In the genomic region with DNA sequence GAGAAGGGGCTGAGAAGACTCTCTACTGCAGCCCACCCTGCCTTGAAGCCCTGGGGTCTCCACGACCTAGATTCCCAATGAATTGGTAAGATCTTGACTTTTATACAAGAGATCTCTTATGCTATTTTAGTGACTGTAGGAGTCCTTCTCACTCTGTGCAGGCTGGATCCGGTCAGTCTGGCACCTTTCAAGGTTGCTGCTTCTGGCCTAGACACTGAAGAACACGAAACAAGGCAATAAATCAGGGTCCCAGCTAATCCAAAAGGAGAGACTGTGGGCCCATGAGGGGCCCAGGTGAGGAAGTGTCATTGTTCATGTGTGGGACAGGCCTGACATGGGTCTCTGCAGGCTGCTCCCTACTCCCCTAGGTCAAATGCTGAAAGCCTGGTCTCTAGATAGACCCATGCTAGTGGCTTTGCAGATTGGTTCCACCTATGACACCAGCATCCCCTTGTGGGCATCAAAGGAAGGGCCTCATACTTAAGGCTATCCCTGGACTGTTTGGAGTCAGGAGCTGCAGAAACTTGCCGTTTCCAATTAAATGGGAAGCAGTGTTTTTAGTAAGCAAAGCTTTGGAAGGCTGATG, we compare ENCODE assay signal across 12 mouse cellular contexts. TPM values are rescaled to one million over a fixed set of nuclear protein-coding genes. Genes with fewer than 3 reads are reported as not detected.
A peak's percentile ranks its signal among the peaks of the same experiment; 100 is the strongest.
DNase-seq lines count a peak whose midpoint lies in the region; ATAC-seq and TF ChIP-seq lines count a peak whose summit lies in the region.
"Had no signal": no experiment of that assay in that cellular context is flagged by ENCODE, and none has a peak within 500 bp of the region (broad histone marks: within the 10 kb centered on the region; RNA-seq: fewer than 3 reads in every experiment).

No protein-coding gene starts in this region.

- peak; percentile 74 for TF ChIP-seq CTCF in liver, postnatal 0 days (IDR thresholded peaks at IDR 0.05; ENCODE audit: low read depth)
- peak; percentile 19 to 50 (median 49); a peak in 5 of 6 replicates for TF ChIP-seq CTCF in MEL (IDR thresholded peaks at IDR 0.05 in 2 of 3, conservative IDR thresholded peaks at IDR 0.05 in 1 of 3; ENCODE audit: control insufficient read depth in 1 of 3, insufficient read depth in 1 of 3, low read depth in 2 of 3, low read length in 3 of 3, poor library complexity in 1 of 3, severe bottlenecking in 1 of 3)

- intact Hi-C loops in left cerebral cortex, postnatal 14 days (cut with DNase I) = no loop called here

- no peak for TF ChIP-seq POLR2A in MEL (IDR thresholded peaks at IDR 0.05; ENCODE audit: control insufficient read depth in 1 of 2, insufficient read depth in 1 of 2, low read depth in 1 of 2, low read length in 2 of 2, poor library complexity in 1 of 2)

- DNase-seq in embryo, embryonic 11 days = peak; percentile 35
- no peak for DNase-seq in embryo, embryonic 9.5 days (ENCODE audit: extremely low spot score)
- DNase-seq in liver, postnatal 0 days = no peak
- DNase-seq in liver, embryonic 11.5 days (ENCODE audit: low spot score) = no peak
- DNase-seq in MEL (ENCODE audit: low read depth, low spot score) = peak; percentile 28
- DNase-seq in left cerebral cortex, postnatal 14 days (ENCODE audit: low spot score in 2 of 2) = no peak
- DNase-seq: lung, postnatal 14 days had no signal

- no peak overlapping the region for H3K9ac ChIP-seq in liver, postnatal 0 days (replicated peaks)
- H3K9ac ChIP-seq in liver, embryonic 11.5 days (ENCODE audit: low read depth, low read length) = no peak overlapping the region
- no peak overlapping the region for H3K9ac ChIP-seq in MEL (ENCODE audit: control insufficient read depth, low read depth, low read length, poor library complexity, severe bottlenecking)
- no peak overlapping the region for H3K9ac ChIP-seq in intestine, embryonic 15.5 days
- H3K9ac ChIP-seq in forebrain, embryonic 13.5 days = no peak overlapping the region

- peak; percentile 32 for TF ChIP-seq RAD21 in MEL (IDR thresholded peaks at IDR 0.05; ENCODE audit: low read depth, low read length)

- H3K9me3 ChIP-seq in liver, postnatal 0 days (ENCODE audit: low read length) = no peaks in the 10 kb centered on the region
- no peaks in the 10 kb centered on the region for H3K9me3 ChIP-seq in liver, embryonic 11.5 days (ENCODE audit: control insufficient read depth, low read length)
- no peaks in the 10 kb centered on the region for H3K9me3 ChIP-seq in MEL (replicated peaks; ENCODE audit: insufficient read depth, low read length)
- no peaks in the 10 kb centered on the region for H3K9me3 ChIP-seq in intestine, embryonic 15.5 days
- no peaks in the 10 kb centered on the region for H3K9me3 ChIP-seq in forebrain, embryonic 13.5 days (replicated peaks)

- peaks cover under 1% of the 10 kb centered on the region; the same call in 1 of the 2 replicates for H3K36me3 ChIP-seq in liver, postnatal 0 days (replicated peaks; ENCODE audit: insufficient read depth, low read length)
- H3K36me3 ChIP-seq in liver, embryonic 11.5 days (ENCODE audit: control insufficient read depth, insufficient read depth, low read length) = 0 out of 2 replicates have a peak, but pooled peaks cover 3% of the 10 kb centered on the region
- no peaks in the 10 kb centered on the region for H3K36me3 ChIP-seq in MEL (ENCODE audit: control insufficient read depth in 1 of 2, insufficient read depth in 2 of 2, low read length in 2 of 2)
- peaks cover 4% of the 10 kb centered on the region; the same call in 1 of the 2 replicates for H3K36me3 ChIP-seq in intestine, embryonic 15.5 days
- peaks cover 14% of the 10 kb centered on the region for H3K36me3 ChIP-seq in forebrain, embryonic 13.5 days (ENCODE audit: poor library complexity, severe bottlenecking)

- WGBS in liver, postnatal 0 days (ENCODE audit: insufficient replicate concordance) = 64% methylated on average over 4 of the region's 4 CpGs
- WGBS in liver, embryonic 11.5 days = 72% methylated on average over 4 of the region's 4 CpGs
- 75% methylated on average over 4 of the region's 4 CpGs for WGBS in intestine, embryonic 15.5 days
- 86% methylated on average over 4 of the region's 4 CpGs for WGBS in forebrain, embryonic 13.5 days

- H3K4me1 ChIP-seq in liver, postnatal 0 days (ENCODE audit: insufficient read depth) = no peaks in the 10 kb centered on the region
- H3K4me1 ChIP-seq in liver, embryonic 11.5 days (replicated peaks; ENCODE audit: control insufficient read depth, insufficient read depth, low read length) = no peaks in the 10 kb centered on the region
- no peaks in the 10 kb centered on the region for H3K4me1 ChIP-seq in MEL (ENCODE audit: control insufficient read depth in 1 of 2, insufficient read depth in 2 of 2, low read length in 2 of 2)
- H3K4me1 ChIP-seq in intestine, embryonic 15.5 days (replicated peaks) = no peaks in the 10 kb centered on the region
- no peaks in the 10 kb centered on the region for H3K4me1 ChIP-seq in forebrain, embryonic 13.5 days

- no peak overlapping the region for H3K4me2 ChIP-seq in liver, postnatal 0 days (ENCODE audit: low read depth, low read length)
- H3K4me2 ChIP-seq in liver, embryonic 11.5 days = no peak overlapping the region
- H3K4me2 ChIP-seq in intestine, embryonic 15.5 days (replicated peaks) = no peak overlapping the region
- H3K4me2 ChIP-seq in forebrain, embryonic 13.5 days = no peak overlapping the region

- TF ChIP-seq EP300 in liver, postnatal 0 days (IDR thresholded peaks at IDR 0.05; ENCODE audit: low read depth) = no peak
- TF ChIP-seq EP300 in MEL (IDR thresholded peaks at IDR 0.05; ENCODE audit: low read depth in 1 of 2, low read length in 2 of 2) = no peak

- H3K79me2 ChIP-seq in MEL (ENCODE audit: control insufficient read depth, insufficient read depth, low read length, poor library complexity) = no peaks in the 10 kb centered on the region

- H3K27me3 ChIP-seq in liver, postnatal 0 days (ENCODE audit: insufficient read depth, low read length) = no peaks in the 10 kb centered on the region
- H3K27me3 ChIP-seq in liver, embryonic 11.5 days (replicated peaks; ENCODE audit: control insufficient read depth, insufficient read depth, low read length) = no peaks in the 10 kb centered on the region
- no peaks in the 10 kb centered on the region for H3K27me3 ChIP-seq in MEL (ENCODE audit: control insufficient read depth in 1 of 2, insufficient read depth in 2 of 2, low read length in 2 of 2)
- no peaks in the 10 kb centered on the region for H3K27me3 ChIP-seq in intestine, embryonic 15.5 days (replicated peaks)
- no peaks in the 10 kb centered on the region for H3K27me3 ChIP-seq in forebrain, embryonic 13.5 days

- no peak overlapping the region for H3K27ac ChIP-seq in liver, postnatal 0 days (ENCODE audit: low read depth)
- H3K27ac ChIP-seq in liver, embryonic 11.5 days (ENCODE audit: low read depth, low read length) = no peak overlapping the region
- H3K27ac ChIP-seq in MEL (ENCODE audit: control insufficient read depth, low read depth, low read length) = no peak overlapping the region
- no peak overlapping the region for H3K27ac ChIP-seq in intestine, embryonic 15.5 days
- no peak overlapping the region for H3K27ac ChIP-seq in forebrain, embryonic 13.5 days

- ATAC-seq in liver, postnatal 0 days = no peak
- no peak for ATAC-seq in liver, embryonic 11.5 days (replicated peaks; ENCODE audit: low FRiP score)
- ATAC-seq in intestine, embryonic 15.5 days = peak; percentile 69; the same call in 1 of the 2 replicates
- ATAC-seq in forebrain, embryonic 13.5 days = no peak

- no peak overlapping the region for H3K4me3 ChIP-seq in liver, postnatal 0 days (ENCODE audit: low read depth, low read length)
- H3K4me3 ChIP-seq in liver, embryonic 11.5 days (ENCODE audit: low read depth, low read length) = no peak overlapping the region
- no peak overlapping the region for H3K4me3 ChIP-seq in MEL (ENCODE audit: control insufficient read depth in 1 of 2, insufficient read depth in 1 of 2, low read depth in 2 of 2, low read length in 2 of 2)
- no peak overlapping the region for H3K4me3 ChIP-seq in intestine, embryonic 15.5 days (replicated peaks)
- no peak overlapping the region for H3K4me3 ChIP-seq in forebrain, embryonic 13.5 days

TF ChIP-seq in MEL, 35 proteins besides CTCF, POLR2A, EP300 and RAD21:
- TF ChIP-seq NELFE (IDR thresholded peaks at IDR 0.05; ENCODE audit: low read depth, low read length) (no peak), SMC3 (IDR thresholded peaks at IDR 0.05; ENCODE audit: low read depth, low read length) (peak; percentile 35; the same call in 1 of the 2 replicates)

RNA-seq across cellular contexts. Expression of gene Tigar, which starts 13.0 kb away (rescaled TPM):
- polyA plus RNA-seq in liver, postnatal 0 days (2015; fragmentation: Nextera tagmentation; extraction: Ambion mirVana) = 0.88 and 1.2 TPM in 2 replicates
- polyA plus RNA-seq in liver, embryonic 11.5 days (2014; fragmentation: Nextera tagmentation; extraction: Ambion mirVana) = 2.2 and 2.5 TPM in 2 replicates
- 3.2 and 3.8 TPM in 2 replicates for total RNA-seq in MEL (2012; rRNA removed)
- 1 to 10 TPM in 1 of 2 experiments, not detected in 1; 5.6 TPM for polyA plus RNA-seq in MEL (2012; ENCODE audit: insufficient read depth in 1 of 2, insufficient read length in 2 of 2, low read depth in 1 of 2, low replicate concordance in 2 of 2, missing spikeins in 1 of 2)
- 5.6 and 7.3 TPM in 2 replicates for polyA plus RNA-seq in intestine, embryonic 15.5 days (2015; fragmentation: Nextera tagmentation; extraction: Ambion mirVana)
- 6.6 and 7.0 TPM in 2 replicates for polyA plus RNA-seq in forebrain, embryonic 13.5 days (2015; fragmentation: Nextera tagmentation; extraction: Ambion mirVana)
- 10 to 100 TPM; 24.7 to 25.5 TPM for total RNA-seq in left cerebral cortex, postnatal 14 days (2021)

RNA-seq across cellular contexts. Expression of gene Ccnd2, which starts 29.7 kb away (rescaled TPM):
- polyA plus RNA-seq in liver, postnatal 0 days (2015; fragmentation: Nextera tagmentation; extraction: Ambion mirVana) = 35.7 and 38.4 TPM in 2 replicates
- 273 and 275 TPM in 2 replicates for polyA plus RNA-seq in liver, embryonic 11.5 days (2014; fragmentation: Nextera tagmentation; extraction: Ambion mirVana)
- 62.3 and 67.3 TPM in 2 replicates for total RNA-seq in MEL (2012; rRNA removed)
- polyA plus RNA-seq in MEL (2012; ENCODE audit: insufficient read depth in 1 of 2, insufficient read length in 2 of 2, low read depth in 1 of 2, low replicate concordance in 2 of 2, missing spikeins in 1 of 2) = 100 to 1,000 TPM; 198 to 407 TPM
- 881 and 991 TPM in 2 replicates for polyA plus RNA-seq in intestine, embryonic 15.5 days (2015; fragmentation: Nextera tagmentation; extraction: Ambion mirVana)
- polyA plus RNA-seq in forebrain, embryonic 13.5 days (2015; fragmentation: Nextera tagmentation; extraction: Ambion mirVana) = 1,785 and 2,054 TPM in 2 replicates
- total RNA-seq in left cerebral cortex, postnatal 14 days (2021) = 100 to 1,000 TPM; 102 to 106 TPM

RNA-seq across cellular contexts. Expression of gene Fgf23, which starts 49.6 kb away (rescaled TPM):
- polyA plus RNA-seq in liver, postnatal 0 days (2015; fragmentation: Nextera tagmentation; extraction: Ambion mirVana) = not detected in 2 replicates
- 0.13 and 0.30 TPM in 2 replicates for polyA plus RNA-seq in liver, embryonic 11.5 days (2014; fragmentation: Nextera tagmentation; extraction: Ambion mirVana)
- not detected in 2 replicates for total RNA-seq in MEL (2012; rRNA removed)
- not detected for polyA plus RNA-seq in MEL (2012; ENCODE audit: insufficient read depth in 1 of 2, insufficient read length in 2 of 2, low read depth in 1 of 2, low replicate concordance in 2 of 2, missing spikeins in 1 of 2)
- polyA plus RNA-seq in intestine, embryonic 15.5 days (2015; fragmentation: Nextera tagmentation; extraction: Ambion mirVana) = not detected in 2 replicates
- polyA plus RNA-seq in forebrain, embryonic 13.5 days (2015; fragmentation: Nextera tagmentation; extraction: Ambion mirVana) = not detected in 2 replicates
- under 1 TPM; 0.49 to 0.64 TPM for total RNA-seq in left cerebral cortex, postnatal 14 days (2021)
- total RNA-seq: ES-E14; heart, adult 18-20 months had no signal
- polyA plus RNA-seq: urinary bladder, adult 2 months had no signal

Comparison
In these comparisons a context has a peak if more than half of its experiments do, and no peak if none do; other contexts are left out.
1. DNase-seq: peak in embryo, embryonic 11 days (single experiment) and MEL (single experiment); none in embryo, embryonic 9.5 days (single experiment), liver, postnatal 0 days (single experiment), liver, embryonic 11.5 days (single experiment) and left cerebral cortex, postnatal 14 days (0 of 2).